Mouse (Mus musculus) neural tube, embryonic 14.5 days (tissue): ENCODE measurements at regions not wholly inside any gene's neighbourhood (a gene's known extent, or its start where the extent isn't known, plus 50 kb on each side); places are given as distances from the start of the nearest gene placed in this dataset.

ENCODE experiments used
- ATAC-seq: fragments of 200-750 bp; cut with Nextera tagmentation; 2 replicates; pipeline ENCODE4 v1.8.0; 2017; ENCODE audit warnings: low read depth, mild to moderate bottlenecking, moderate TSS enrichment, moderate library complexity
- H3K27ac ChIP-seq: fragments of 300-500 bp; sonication (generic); 2 replicates; pipeline ENCODE4 v1.5.1; 2014; ENCODE audit warnings: low read depth, mild to moderate bottlenecking, control low read depth, low read length, moderate library complexity, mixed read lengths
- H3K27me3 ChIP-seq: fragments of 300-500 bp; sonication (generic); 2 replicates; pipeline ENCODE4 v1.6.1; 2014; ENCODE audit warnings: low read length; ENCODE audit not compliant: control insufficient read depth, insufficient read depth
- H3K36me3 ChIP-seq: fragments of 300-500 bp; sonication (generic); 2 replicates; pipeline ENCODE4 v1.6.1; 2014; ENCODE audit warnings: low read length, mixed read lengths; ENCODE audit not compliant: control insufficient read depth, insufficient read depth
- H3K4me1 ChIP-seq: fragments of 300-500 bp; sonication (generic); 2 replicates; pipeline ENCODE4 v1.6.1; 2014; ENCODE audit warnings: low read length; ENCODE audit not compliant: control insufficient read depth, insufficient read depth
- H3K4me2 ChIP-seq: fragments of 300-500 bp; sonication (generic); 2 replicates; pipeline ENCODE4 v1.6.1; 2014; ENCODE audit warnings: mild to moderate bottlenecking, low read depth, low read length, control low read depth
- H3K4me3 ChIP-seq: fragments of 300-500 bp; sonication (generic); 2 replicates; pipeline ENCODE4 v1.5.1; 2014; ENCODE audit warnings: low read depth, low read length, control low read depth, mixed read lengths
- H3K9ac ChIP-seq: fragments of 300-500 bp; sonication (generic); replicated peaks from 2 replicates; pipeline ENCODE4 v1.6.1; 2014; ENCODE audit warnings: low read depth, mild to moderate bottlenecking, control low read depth, low read length, mixed read lengths
- H3K9me3 ChIP-seq: fragments of 300-500 bp; sonication (generic); 2 replicates; pipeline ENCODE4 v1.6.1; 2016; ENCODE audit warnings: low read length; ENCODE audit not compliant: control insufficient read depth
- WGBS: fragments of 180-500 bp; shearing (Covaris S2); extraction: QIAGEN DNeasy Blood & Tissue Kit; methylation state at CpG from one replicate; pipeline ENCODE4 v1.1.7; 2014; 5-methylcytosine and 5-hydroxymethylcytosine counted together

GRCm38 (mm10) chr6:49712980-49713379 is 109.5 kb upstream of the Npy start:
- Histone ChIP-seq H3K4me2 (no peak overlapping the region), H3K9me3 (no peaks in the 10 kb centered on the region), H3K27ac (no peak overlapping the region), H3K9ac (no peak overlapping the region), H3K36me3 (no peaks in the 10 kb centered on the region), H3K4me3 (no peak overlapping the region), H3K27me3 (no peaks in the 10 kb centered on the region), H3K4me1 (peaks cover 4% of the 10 kb centered on the region; the same call in 1 of the 2 replicates)
- 97% methylated on average over 1 of the region's 1 CpGs for WGBS
- no peak for ATAC-seq

- H3K4me1 ChIP-seq: peaks cover 4% of the 10 kb centered on the region; the same call in 1 of the 2 replicates
- no peak overlapping the region for H3K4me2 ChIP-seq
- H3K4me3 ChIP-seq: no peak overlapping the region
- H3K36me3 ChIP-seq: no peaks in the 10 kb centered on the region
- H3K9me3 ChIP-seq: no peaks in the 10 kb centered on the region
- ATAC-seq: peak; percentile 46; the same call in 1 of the 2 replicates
- H3K27me3 ChIP-seq: no peaks in the 10 kb centered on the region
- WGBS: 3% methylated on average over 2 of the region's 2 CpGs
- no peak overlapping the region for H3K9ac ChIP-seq
- H3K27ac ChIP-seq: peak overlapping the region; percentile 29; the same call in 1 of the 2 replicates
These were observed 106.0 kb upstream of the Npy start for GRCm38 (mm10) chr6:49716520-49716919.

DNA sequence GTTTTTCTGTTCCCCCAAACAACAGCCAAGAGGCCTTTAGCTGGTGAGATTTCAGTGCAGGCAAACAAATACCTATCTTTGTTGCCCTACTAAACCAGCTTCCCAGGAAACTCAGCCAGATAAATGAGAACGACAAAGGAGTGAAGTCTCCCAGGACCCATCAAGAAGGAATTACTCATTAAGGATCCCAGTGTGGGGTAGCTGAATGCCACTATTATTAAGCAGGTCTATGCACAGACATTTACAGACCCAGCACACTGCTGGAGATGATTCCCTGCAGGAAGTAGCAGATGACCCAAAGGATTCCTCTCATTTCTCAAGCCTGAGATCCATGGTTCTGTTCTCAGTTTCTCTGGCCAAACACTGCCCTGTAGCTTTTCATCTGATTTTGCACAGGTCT is 105.6 kb upstream of the Npy start:
- no peak overlapping the region for H3K9ac ChIP-seq
- H3K36me3 ChIP-seq: no peaks in the 10 kb centered on the region
- WGBS: 8% methylated on average over 1 of the region's 1 CpGs
- peaks cover 4% of the 10 kb centered on the region; the same call in 1 of the 2 replicates for H3K4me1 ChIP-seq
- H3K4me2 ChIP-seq: no peak overlapping the region
- H3K27ac ChIP-seq: peak overlapping the region; percentile 29; the same call in 1 of the 2 replicates
- H3K4me3 ChIP-seq: no peak overlapping the region
- no peaks in the 10 kb centered on the region for H3K27me3 ChIP-seq
- no peaks in the 10 kb centered on the region for H3K9me3 ChIP-seq
- peak; percentile 69; the same call in 1 of the 2 replicates for ATAC-seq

DNA sequence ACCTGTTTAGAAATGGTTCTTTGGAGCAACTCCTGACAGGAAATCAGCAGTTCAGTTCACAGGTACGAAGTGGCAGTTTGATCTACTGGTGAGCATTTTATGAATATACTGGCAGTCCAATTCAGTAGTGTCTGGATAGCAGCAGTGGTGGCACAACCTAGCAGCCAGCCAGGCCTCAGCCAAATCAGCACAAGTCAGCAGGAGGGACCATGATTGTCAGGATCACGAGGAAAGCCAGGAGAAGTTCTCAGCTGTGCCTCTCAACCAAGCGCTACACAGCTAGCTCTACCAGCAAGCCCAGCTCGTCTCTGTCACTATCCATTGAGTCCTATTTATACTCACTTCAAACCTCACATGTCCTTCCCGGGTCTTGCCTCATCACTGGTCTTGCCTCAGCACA is 89.3 kb upstream of the Npy start:
- H3K27me3 ChIP-seq: no peaks in the 10 kb centered on the region
- H3K4me1 ChIP-seq: no peaks in the 10 kb centered on the region
- H3K27ac ChIP-seq: no peak overlapping the region
- H3K9ac ChIP-seq: no peak overlapping the region
- H3K4me2 ChIP-seq: no peak overlapping the region
- no peak overlapping the region for H3K4me3 ChIP-seq
- no peaks in the 10 kb centered on the region for H3K36me3 ChIP-seq
- no peaks in the 10 kb centered on the region for H3K9me3 ChIP-seq
- 82% methylated on average over 5 of the region's 5 CpGs for WGBS
- no peak for ATAC-seq

- H3K36me3 ChIP-seq: no peaks in the 10 kb centered on the region
- H3K9ac ChIP-seq: no peak overlapping the region
- H3K27me3 ChIP-seq: no peaks in the 10 kb centered on the region
- no peak overlapping the region for H3K27ac ChIP-seq
- no peak overlapping the region for H3K4me3 ChIP-seq
- no peaks in the 10 kb centered on the region for H3K4me1 ChIP-seq
- no peak overlapping the region for H3K4me2 ChIP-seq
- WGBS: 77% methylated on average over 3 of the region's 3 CpGs
- ATAC-seq: no peak
- no peaks in the 10 kb centered on the region for H3K9me3 ChIP-seq
These were observed 79.4 kb upstream of the Npy start for GRCm38 (mm10) chr6:49743157-49743556.

DNA sequence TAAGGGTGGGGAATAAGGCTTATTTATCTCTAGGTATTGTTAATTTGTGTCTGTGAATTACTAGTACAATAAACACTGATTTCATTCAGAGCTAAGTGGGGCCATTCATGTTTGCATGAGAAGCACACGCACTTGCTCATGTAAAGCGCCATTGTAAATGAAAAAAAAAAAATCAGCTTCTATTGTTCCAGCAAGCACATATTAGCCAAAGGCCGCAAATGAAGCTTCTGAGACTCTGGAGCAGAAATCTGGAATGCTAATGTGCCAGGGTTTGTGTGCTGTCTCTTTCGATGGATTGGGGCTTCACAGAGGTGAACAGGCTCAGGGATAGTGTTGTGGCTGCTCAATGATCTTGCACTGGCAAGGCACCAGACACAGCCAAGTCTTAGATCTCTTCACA is 77.2 kb upstream of the Npy start:
- WGBS: 56% methylated on average over 4 of the region's 4 CpGs
- no peak overlapping the region for H3K9ac ChIP-seq
- H3K4me3 ChIP-seq: no peak overlapping the region
- ATAC-seq: no peak
- no peaks in the 10 kb centered on the region for H3K4me1 ChIP-seq
- no peaks in the 10 kb centered on the region for H3K36me3 ChIP-seq
- no peak overlapping the region for H3K27ac ChIP-seq
- H3K27me3 ChIP-seq: no peaks in the 10 kb centered on the region
- H3K4me2 ChIP-seq: no peak overlapping the region
- no peaks in the 10 kb centered on the region for H3K9me3 ChIP-seq

GRCm38 (mm10) chr6:49750544-49750943 is 72.0 kb upstream of the Npy start:
- ATAC-seq: no peak
- Histone ChIP-seq H3K27me3 (no peaks in the 10 kb centered on the region), H3K4me2 (no peak overlapping the region), H3K9ac (no peak overlapping the region), H3K27ac (no peak overlapping the region), H3K36me3 (no peaks in the 10 kb centered on the region), H3K4me3 (no peak overlapping the region), H3K9me3 (no peaks in the 10 kb centered on the region), H3K4me1 (no peaks in the 10 kb centered on the region)
- WGBS: 63% methylated on average over 2 of the region's 2 CpGs

GRCm38 (mm10) chr6:49759614-49760013 is 62.9 kb upstream of the Npy start:
- WGBS: 91% methylated on average over 6 of the region's 6 CpGs
- no peaks in the 10 kb centered on the region for H3K36me3 ChIP-seq
- no peaks in the 10 kb centered on the region for H3K4me1 ChIP-seq
- H3K27me3 ChIP-seq: no peaks in the 10 kb centered on the region
- no peak overlapping the region for H3K4me2 ChIP-seq
- H3K9me3 ChIP-seq: no peaks in the 10 kb centered on the region
- H3K9ac ChIP-seq: no peak overlapping the region
- H3K27ac ChIP-seq: no peak overlapping the region
- H3K4me3 ChIP-seq: no peak overlapping the region
- no peak for ATAC-seq

GRCm38 (mm10) chr6:49764746-49765145 is 57.8 kb upstream of the Npy start:
- H3K27me3 ChIP-seq: no peaks in the 10 kb centered on the region
- no peak overlapping the region for H3K9ac ChIP-seq
- no peak overlapping the region for H3K4me2 ChIP-seq
- H3K4me1 ChIP-seq: no peaks in the 10 kb centered on the region
- no peak overlapping the region for H3K27ac ChIP-seq
- WGBS: 85% methylated on average over 4 of the region's 4 CpGs
- no peaks in the 10 kb centered on the region for H3K36me3 ChIP-seq
- no peak overlapping the region for H3K4me3 ChIP-seq
- no peak for ATAC-seq
- no peaks in the 10 kb centered on the region for H3K9me3 ChIP-seq
